Mouse (Mus musculus) cerebellum, postnatal 4 days (tissue): ENCODE data around the gene Erp29.

Experiments
- DNase-seq, 2 experiments: peaks; one replicate each; pipeline ENCODE4 v3.0.0; 2022; ENCODE audit warnings: low spot score in 2 of 2, mixed read lengths in 1 of 2

The Erp29 gene

DNA sequence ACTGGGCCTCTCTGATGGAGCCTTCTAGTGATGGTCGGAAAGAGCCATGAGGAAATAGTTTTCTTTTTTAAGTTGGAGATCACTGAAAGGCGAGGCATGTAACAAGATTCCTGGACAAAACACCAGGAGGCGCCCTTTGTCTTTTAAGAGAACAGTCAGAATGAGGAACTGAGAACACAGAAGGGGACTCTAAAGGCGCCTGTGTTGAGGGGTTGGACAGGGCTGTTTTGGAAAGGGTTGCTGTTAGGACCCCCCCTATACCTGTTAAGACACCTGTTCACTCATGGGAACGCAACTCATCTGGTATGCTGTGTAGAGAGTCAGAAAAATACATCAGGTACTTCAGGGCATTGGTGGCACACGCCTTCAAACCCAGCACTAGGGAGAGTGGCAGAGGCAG, 2.3 kb downstream of the Erp29 start:
- DNase-seq, result peak in 1 of 2 experiments; percentile 57

DNA sequence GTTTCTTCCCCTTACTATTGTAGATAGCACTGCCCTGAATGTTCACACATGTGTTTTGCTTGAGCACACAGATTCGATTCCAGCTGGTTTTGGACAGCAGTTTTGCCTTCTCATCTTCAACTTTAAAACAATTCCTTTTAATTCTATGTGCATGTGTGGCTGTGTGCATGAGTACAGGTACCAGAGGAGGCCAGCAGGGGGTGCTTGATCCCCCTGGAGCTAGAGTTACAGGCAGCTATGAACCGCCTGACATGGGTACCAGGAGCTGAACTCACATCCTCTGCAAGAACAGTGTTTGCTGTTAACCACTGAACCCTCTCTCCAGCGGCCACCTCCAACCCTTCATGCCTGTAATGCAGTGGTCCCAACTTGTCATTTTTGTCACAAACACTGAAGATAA, 3.9 kb downstream of the Erp29 start:
- DNase-seq, result no peak

DNA sequence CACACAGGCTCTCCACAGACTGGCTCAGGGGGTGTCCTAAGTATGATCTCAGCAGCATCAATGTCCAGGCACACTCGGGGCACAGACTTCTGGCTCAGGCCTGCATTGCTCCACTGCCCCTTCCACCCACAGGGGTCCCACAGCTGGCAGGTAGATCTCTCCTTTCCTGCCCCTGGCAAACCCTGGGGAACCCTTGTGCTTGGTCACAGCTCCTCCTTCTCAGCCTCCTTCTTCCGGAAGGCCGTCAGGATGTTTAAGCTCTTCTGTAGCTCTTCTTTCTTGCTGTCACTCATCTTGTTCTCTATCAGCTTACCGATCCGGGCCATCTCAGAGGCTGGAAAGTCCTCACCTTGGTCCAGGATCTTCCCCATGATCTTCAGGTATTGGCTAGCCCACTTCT, 7.4 kb downstream of the Erp29 start:
- no peak for DNase-seq

DNA sequence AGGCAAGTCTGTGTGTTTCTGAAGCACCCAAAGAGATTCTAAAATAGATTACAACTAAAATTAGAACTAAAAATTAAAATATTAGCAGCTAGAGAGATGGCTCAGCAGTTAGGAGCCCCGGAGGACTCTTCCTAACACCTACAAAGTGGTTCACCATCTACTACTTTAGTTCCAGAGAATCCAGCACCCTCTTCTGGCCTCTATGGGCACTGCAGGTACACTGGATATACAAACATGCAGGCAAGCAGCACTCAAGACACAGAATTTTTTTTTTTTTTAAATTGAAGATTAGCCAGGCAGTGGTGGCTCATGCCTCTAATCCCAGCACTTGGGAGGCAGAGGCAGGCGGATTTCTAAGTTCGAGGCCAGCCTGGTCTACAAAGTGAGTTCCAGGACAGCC, 8.8 kb downstream of the Erp29 start:
- peak in 1 of 2 experiments; percentile 55 for DNase-seq

DNA sequence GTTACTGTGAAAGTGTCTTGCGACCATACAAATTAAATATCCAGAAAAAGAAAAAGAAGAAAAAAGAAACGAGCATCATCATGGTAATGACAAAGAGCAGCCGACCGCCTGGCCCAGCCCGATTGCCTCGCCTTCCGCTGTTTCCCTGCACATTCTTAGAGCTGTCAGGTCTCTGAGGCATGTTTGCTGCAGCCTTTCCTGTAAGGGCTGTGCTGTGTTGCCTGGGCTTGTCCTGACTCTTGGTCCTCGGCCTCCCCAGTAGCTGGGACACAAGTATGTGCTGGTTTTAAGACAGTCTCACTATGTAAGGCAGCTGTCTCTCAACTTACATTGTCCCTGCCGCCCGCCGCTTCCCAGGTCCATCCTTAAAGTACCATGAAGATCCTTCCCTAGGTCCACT, 13.6 kb downstream of the Erp29 start:
- no peak for DNase-seq

DNA sequence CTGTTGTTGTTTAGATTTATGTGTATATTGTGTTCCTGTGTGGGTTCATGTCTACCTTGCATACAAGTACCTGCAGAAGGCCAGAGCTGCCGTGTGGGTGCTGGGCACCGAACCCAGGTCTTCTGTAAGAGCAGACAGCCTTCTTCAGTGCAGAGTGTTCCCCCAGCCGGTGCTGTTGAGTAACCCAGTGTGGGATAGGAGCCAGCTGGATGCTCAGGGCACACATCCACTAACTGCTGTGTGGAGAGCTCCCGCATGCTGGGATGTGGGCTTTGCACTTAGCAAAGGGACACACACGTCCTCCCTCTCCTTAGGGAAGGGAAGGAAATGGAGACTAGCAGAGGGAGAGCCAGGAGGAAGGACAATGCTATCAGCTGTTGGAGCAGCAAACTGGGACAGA, 14.2 kb downstream of the Erp29 start:
- DNase-seq, result no peak

DNA sequence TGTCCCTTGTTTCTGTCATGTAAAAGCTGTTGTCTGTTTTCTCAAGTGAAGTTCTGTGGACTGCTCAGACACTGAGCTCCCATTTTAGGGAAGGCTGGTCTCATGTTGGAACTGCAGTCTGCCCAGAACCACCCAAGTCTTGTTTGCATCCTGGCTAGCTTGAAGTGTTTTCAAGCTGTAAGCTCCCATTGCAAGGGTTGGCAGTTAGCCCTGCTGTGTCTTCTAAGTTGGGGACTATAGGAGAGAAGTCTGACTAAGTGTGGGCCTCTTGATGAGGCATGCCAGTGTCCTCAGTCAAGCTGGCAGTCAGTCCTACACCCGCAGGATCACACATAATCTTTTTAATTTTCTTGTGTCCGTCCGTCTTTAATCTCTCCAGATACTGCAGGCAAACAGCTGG, 23.4 kb downstream of the Erp29 start:
- DNase-seq, result no peak

DNA sequence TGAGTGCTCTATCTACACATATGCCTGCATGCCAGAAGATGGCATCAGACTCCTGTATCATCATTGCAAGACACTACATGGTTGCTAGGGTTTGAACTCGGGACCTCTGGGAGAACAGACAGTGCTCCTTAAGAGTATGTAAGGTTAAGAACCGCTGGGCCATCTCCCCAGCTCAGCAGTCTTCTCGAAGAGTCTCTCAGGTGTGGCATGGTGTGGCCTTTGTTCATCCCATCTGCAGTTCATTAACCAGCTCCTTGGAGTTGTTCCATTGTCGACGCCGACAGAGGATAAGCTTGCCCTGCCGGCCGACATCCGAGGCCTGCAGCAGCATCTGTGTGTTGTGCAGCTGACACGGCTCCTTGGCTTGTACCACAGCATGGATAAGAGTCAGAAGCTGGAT, 29.0 kb downstream of the Erp29 start:
- DNase-seq, result no peak

DNA sequence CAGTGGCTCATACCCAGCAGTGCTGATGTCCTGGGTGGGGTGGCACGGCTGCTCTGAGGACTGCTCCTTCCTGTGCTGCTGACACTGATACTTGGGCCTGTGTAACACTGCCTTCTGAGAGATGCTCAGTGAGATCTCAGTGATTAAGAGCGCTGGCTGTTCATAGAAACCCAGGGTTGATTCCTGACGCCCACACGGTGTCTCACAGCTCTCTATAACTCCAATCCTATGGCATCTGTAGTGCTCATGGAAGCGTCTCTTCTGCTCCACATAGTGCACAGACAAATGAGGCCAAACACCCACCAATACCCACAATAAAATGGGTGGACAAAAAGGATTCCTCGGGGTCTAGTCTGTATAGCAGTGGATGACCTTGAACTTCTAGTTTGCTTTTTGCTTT, 29.5 kb downstream of the Erp29 start:
- no peak for DNase-seq

DNA sequence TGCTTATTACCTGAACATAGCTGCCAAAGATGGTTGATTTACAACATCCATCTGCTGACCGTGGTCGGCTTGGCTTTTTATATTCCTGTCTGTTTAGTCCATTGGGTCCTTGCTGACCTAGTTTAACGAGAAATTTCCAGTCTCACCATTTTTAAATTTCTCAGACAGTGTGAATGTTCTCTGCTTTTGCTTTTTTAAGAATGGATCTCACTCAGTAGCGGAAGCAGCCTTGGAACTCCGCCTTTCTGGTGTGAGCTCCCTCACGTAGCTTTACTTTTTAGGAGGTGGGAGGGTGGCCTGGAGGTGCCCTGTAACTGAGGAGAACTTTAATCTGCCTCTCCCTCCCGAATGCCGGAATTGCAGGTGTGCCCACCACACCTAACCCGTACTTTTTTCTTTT, 31.6 kb downstream of the Erp29 start:
- DNase-seq, result no peak

DNA sequence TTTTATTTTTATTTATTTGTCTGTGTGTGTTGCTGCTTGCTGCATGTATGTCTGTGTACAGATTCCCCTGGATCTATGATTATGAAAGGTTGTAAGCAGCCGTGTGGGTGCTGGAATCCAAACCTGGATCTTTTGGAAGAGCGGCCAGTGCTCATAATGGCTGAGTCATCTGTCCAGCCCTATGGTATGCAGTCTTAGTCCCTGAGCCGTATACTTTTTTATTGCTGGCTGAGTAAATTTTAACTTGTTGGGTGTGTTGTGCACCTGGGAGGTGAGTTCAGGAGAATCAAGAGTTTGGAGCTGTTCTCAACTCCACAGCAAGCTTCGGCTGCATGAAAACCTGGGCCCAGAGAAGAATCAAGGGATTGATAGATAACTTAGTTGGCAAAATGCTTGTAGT, 41.3 kb downstream of the Erp29 start:
- DNase-seq, result no peak

DNA sequence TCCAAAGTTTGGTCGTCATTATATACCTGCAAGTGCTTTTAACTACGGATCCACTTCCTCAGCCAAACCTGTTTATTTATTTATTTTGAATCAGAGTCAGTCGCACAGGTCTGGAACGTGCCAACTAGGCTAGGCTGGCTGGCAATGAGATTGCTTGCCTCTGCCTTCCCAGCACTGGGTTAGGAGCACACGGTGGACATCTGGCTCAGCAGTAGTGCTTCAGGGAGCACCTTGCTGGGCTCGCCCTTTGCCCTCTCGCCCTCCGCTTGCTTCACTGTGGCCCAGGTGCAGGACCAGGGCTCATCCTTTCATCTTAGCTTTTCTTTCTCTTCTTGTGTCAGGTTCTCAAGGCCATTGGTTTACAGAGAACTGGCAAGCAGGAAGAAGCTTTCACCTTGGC, 44.5 kb downstream of the Erp29 start:
- no peak for DNase-seq

DNA sequence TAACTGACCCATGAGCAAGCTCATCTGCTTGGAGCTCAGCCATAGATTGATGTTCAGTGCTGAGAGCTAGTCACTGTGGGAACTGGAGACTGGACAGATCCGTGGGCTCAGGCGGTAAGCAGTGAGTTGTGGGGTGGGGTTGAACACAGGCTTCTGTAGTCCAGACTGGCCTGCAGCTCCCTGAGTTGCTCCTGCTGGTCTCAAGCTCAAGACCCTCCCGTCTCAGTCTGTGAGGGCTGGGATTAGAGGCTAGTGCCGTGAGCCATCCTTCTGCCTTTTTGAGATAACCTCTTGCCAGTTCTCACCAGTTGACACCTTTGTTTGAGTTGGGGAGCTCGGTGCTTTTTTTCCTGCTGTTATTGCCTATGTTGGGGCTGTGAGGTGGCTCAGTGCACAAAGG, 51.5 kb downstream of the Erp29 start:
- DNase-seq, result no peak

DNA sequence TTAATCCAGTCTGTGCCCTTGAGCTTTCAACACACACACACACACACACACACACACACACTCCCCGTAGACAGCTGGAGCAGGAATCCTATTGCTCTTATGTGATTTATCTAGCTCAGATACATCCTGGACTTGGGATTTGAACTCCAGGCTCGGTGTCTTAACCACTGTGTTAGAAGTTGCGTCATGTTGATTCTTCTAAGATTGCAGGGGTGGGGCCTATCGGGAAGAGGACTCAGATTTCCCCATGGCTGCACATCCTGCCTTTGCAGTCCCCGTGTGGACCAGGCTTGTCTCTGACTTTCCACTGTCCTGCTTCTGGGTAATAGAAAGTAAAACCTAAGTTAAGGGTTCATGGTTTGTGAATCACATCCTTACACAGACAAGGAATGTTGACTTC, 52.2 kb downstream of the Erp29 start:
- no peak for DNase-seq

DNA sequence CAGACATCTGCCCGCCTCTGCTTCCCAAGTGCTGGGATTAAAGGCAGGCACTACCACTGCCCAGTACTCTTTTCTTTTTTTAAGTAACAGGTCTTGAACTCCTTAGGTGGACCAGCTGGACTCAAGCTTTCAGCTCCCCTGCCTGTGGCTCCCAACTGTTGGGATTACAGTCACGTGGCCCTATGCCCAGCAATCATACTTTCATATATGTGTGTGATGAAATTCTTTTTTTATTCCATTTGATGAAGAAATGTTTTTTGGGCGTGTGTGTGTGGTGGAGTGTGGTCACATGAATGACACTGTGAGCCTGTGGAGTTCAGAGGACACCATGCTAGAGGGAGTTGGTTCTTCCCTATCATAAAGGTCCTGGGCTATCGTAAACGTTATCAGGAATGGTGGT, 52.8 kb downstream of the Erp29 start:
- DNase-seq, result no peak

DNA sequence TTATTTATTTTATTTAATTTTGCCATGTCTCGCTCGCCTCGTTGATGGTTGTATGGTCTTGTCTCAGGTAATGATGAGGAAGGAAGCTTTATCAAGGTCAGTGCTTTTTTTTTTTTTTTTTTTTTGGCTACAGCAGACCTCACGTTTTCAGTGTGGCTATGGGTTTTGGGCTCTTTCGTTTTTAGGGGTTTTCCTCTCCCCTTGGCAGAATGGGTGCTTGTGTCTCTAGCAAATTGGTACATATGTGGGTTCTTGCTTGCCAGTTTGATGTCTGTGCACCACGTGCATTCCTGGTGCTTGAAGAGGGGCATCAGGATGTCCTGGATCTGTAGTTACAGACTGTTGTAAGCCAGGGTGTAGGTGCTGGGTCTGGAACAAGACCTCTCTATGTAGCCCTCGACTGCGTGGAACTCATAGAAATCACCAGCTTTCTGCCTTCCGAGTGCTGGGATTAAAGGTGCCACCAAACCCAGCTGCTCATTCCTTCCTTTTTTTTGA, 53.3 kb downstream of the Erp29 start:
- no peak for DNase-seq

DNA sequence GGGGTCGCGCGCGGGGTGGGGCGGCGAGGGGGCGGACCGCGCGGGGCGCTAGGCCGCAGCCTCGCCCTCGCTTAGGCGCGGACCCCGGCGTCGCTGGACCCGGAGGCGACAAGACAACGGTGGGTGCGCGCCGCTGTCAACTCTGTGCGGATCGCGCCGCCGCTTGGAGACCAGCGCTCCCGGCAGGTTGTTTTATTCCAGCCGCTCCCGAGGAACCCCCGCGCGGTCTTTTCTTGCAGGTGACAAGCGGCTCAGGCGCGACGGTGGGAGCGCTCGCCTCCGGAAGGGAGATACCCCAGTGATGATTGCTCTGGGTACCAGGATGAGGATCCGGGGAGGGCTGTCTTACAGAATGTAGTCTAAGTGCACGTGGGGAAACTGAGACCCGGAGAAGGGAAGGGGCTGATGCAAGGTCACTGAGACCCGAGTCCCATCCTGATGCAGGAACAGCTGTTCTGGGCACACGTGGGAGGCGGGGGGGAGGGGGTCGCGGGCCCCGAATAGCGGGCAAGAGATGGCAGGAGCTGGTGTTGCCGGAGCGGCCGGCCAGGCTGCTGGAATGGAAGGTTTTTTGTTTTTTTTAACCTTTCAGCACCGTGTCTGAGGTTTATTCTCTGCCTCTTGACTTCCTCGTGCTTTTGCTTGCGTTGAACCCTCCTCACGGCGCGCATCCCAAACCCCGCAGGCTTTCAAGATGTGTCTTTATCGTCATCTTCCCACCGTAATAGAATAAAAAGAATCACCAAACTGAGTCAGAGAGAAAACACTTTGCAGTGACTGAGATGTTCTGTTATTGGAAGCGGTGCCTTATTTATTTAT, 54.0 kb downstream of the Erp29 start:
- DNase-seq, result peak in 1 of 2 experiments; percentile 32

DNA sequence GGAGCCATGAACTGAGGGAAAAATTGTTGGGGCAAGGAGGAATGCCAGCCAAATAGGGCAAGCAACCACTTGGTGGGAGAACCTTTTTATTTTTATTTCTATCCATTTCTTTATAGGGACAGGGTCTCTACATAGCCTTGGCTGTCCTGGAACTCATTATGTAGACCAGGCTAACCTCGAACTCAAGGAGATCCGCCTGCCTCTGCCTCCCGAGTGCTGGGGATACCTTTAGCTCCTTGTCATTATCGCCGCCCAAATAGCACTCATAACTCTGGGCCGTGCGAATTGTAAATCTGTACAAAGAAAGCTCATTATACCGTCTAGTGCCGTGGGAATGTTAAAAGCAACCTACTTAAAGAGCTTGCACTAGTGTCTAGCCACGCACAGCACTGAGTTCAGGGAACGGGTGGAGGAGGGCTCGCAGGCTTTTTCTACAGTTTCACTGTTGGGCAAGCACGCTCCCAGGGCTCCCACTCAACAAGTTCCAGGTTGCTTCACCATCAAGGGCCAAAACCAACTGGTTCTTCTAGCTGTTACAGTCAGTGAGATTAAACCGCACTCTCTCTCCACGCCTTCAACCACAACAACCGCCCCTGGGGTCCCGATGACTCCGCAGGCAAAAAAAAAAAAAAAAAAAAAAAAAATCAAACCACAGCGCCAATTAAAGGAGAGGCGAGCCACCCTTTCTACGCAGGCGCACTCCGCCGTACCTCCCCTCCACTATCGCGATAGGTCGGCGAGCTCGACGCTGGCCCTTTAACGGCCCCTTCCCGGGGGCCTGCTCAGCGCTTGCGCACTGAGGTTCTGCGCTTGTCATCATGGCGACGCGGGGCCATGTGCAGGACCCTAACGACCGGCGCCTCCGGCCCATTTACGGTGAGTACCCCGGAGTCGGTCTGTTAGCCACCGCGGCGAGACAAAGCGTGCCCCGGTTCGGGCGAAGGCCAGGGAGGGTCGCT, 54.8 kb downstream of the Erp29 start, which contains the start of gene Naa25:
Gene Naa25 (plus strand): TSS at position 750 of the 959 bp plus-strand sequence.
- DNase-seq, result peak; percentile 87 to 93

DNA sequence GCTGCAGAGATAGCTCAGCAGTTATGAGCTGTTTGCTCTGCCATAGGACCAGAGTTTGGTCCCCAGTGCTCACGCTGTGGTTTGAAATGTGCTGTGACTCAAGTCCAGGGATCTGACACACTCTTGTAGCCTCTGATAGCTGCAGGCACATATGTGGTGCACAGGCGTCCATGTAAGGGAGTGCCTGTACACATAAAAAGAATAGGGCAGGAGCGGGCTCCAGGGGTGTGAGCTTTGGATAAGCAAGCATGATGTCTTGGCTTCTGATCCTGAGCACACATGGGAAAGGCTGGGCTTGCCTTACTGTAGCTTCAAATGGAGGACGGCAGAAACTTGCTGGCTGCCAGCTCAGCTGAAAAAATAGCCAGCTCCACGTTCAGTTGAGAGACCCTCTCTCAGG, 56.7 kb downstream of the Erp29 start:
- no peak for DNase-seq

DNA sequence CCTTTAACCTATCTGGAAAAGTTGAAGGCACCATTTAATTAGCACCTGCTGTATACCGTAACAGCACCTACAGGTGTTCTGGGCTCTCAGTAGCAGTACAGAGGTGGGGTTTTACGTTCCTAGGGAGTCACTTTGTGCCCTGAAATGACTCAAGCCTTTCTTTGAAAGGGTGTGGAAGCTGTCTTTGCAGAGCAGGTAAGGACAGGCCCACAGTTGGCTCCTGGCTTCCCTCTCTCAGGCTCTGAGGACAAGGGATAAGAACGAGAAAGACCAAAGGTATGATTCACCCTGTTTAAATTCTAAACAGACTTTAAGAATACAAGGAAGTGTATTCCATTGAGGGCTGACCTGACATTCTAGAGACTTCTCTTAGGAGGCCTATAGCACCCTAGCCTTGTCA, 58.9 kb downstream of the Erp29 start:
- DNase-seq, result no peak

DNA sequence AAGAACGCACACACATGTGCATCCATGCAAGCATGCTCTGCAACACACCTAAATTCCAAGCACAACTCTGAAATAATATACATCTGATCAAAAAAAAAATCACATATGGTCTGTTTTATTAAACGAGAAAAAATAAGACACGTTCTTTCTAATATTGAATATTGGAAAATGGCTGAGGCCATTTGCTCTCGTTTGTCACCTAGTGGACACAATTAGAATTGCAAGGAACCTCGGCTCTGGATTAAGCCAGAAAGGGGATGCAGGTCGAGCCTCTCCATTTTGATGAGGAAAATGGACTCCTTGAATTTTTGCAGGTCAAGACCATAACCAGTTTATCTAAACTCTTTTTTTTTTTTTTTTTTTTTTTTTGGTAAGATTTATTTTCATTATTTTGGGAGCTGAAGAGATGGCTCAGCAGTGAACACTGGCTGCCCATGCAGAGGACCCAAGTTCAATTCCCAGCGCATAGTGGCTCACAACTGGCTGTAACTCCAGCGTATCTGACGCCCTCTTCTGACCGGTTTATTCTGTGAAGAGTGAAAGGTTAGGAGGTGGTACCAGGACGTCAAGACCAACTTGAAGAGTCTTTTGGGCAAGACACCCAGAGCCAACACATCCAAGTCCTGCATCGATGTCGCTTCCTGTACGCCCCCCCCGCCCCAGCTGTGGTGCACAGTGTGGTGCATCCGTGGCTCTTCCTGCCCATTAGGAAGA, 59.5 kb downstream of the Erp29 start:
- peak in 1 of 2 experiments; percentile 41 for DNase-seq

DNA sequence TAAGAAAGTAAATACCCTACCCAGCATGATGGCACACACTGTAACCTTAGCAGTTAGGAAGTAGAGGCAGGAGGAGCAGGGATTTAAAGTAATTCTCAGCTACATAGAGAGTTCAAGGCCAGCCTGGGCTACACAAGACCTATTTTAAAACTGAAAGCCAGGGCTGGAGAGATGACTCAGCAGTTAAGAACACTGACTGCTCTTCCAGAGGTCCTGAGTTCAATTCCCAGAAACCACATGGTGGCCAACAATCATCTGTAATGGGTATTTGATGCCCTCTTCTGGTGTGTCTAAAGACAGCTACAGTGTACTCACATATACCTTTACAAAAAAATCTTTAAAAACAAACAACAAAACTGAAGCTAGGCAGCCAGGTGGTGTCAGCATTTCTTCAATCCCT, 62.6 kb downstream of the Erp29 start:
- DNase-seq, result no peak
